In the genomic region with DNA sequence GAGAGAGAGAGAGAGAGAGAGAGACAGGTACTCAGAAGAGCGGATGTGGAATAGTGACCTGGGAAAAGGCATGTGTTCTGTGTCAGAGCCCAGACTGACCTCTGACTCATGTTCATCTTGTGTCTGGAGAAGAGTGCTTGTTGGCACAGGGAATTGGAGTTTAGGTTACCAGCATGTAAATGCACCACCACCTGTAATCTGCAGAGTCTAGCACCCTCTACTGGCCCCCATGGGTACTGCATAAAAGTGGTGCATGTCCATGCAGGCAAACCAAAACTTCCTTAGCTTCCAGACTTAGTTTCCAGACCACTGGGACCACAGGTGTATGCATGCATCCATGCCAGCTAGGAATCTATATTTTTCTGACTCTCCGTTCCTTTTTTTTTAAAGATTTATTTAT, we compare ENCODE assay signal across 9 mouse cellular contexts. TPM values are rescaled to one million over a fixed set of nuclear protein-coding genes. Genes with fewer than 3 reads are reported as not detected.
DNase-seq lines count a peak whose midpoint lies in the region; ATAC-seq and TF ChIP-seq lines count a peak whose summit lies in the region.
"Had no signal": no experiment of that assay in that cellular context is flagged by ENCODE, and none has a peak within 500 bp of the region (broad histone marks: within the 10 kb centered on the region; RNA-seq: fewer than 3 reads in every experiment).

No protein-coding gene starts in this region.

- peak; percentile 83; the same call in 1 of the 2 replicates for TF ChIP-seq EP300 in heart, adult 2 months (IDR thresholded peaks at IDR 0.05; ENCODE audit: insufficient read depth, low read depth, low read length)

- H3K79me2 ChIP-seq in heart, adult 2 months (replicated peaks; ENCODE audit: control insufficient read depth, insufficient read depth, low read length): no peaks in the 10 kb centered on the region
- H3K79me2 ChIP-seq in liver, adult 2 months (ENCODE audit: control insufficient read depth, insufficient read depth, low read length): no peaks in the 10 kb centered on the region

- no peak overlapping the region for H3K4me2 ChIP-seq in kidney, embryonic 15.5 days
- no peak overlapping the region for H3K4me2 ChIP-seq in neural tube, embryonic 13.5 days

- no peaks in the 10 kb centered on the region for H3K9me3 ChIP-seq in kidney, embryonic 15.5 days (replicated peaks)
- no peaks in the 10 kb centered on the region for H3K9me3 ChIP-seq in neural tube, embryonic 13.5 days

- H3K4me3 ChIP-seq in heart, adult 2 months: no peak overlapping the region
- H3K4me3 ChIP-seq in kidney, embryonic 15.5 days (replicated peaks): no peak overlapping the region
- no peak overlapping the region for H3K4me3 ChIP-seq in liver, adult 2 months (ENCODE audit: insufficient read depth, low read depth, low read length)
- no peak overlapping the region for H3K4me3 ChIP-seq in neural tube, embryonic 13.5 days
- no peak overlapping the region for H3K4me3 ChIP-seq in testis, adult 2 months (ENCODE audit: control insufficient read depth, low read depth, low read length)

- intact Hi-C loops in heart, adult 2 months (cut with DNase I): loop anchor here (1.0 to 10.0 kb wide), 3 partner anchors 46 to 231 kb away; no protein-coding TSS in a partner anchor

- H3K36me3 ChIP-seq in heart, adult 2 months (ENCODE audit: control insufficient read depth, insufficient read depth, low read length): no peaks in the 10 kb centered on the region
- H3K36me3 ChIP-seq in kidney, embryonic 15.5 days: no peaks in the 10 kb centered on the region
- H3K36me3 ChIP-seq in liver, adult 2 months (ENCODE audit: control insufficient read depth, insufficient read depth, low read length): no peaks in the 10 kb centered on the region
- no peaks in the 10 kb centered on the region for H3K36me3 ChIP-seq in neural tube, embryonic 13.5 days
- H3K36me3 ChIP-seq in testis, adult 2 months (ENCODE audit: control insufficient read depth, insufficient read depth, low read length): no peaks in the 10 kb centered on the region

- H3K27me3 ChIP-seq in heart, adult 2 months (ENCODE audit: control insufficient read depth, insufficient read depth, low read length): no peaks in the 10 kb centered on the region
- 0 out of 2 replicates have a peak, but pooled peaks cover under 1% of the 10 kb centered on the region for H3K27me3 ChIP-seq in kidney, embryonic 15.5 days
- H3K27me3 ChIP-seq in liver, adult 2 months (ENCODE audit: control insufficient read depth, insufficient read depth, low read length): no peaks in the 10 kb centered on the region
- H3K27me3 ChIP-seq in neural tube, embryonic 13.5 days: no peaks in the 10 kb centered on the region
- H3K27me3 ChIP-seq in testis, adult 2 months (ENCODE audit: control insufficient read depth, insufficient read depth, low read length): no peaks in the 10 kb centered on the region

- ATAC-seq in activated CD4-positive, CD25-positive, alpha-beta regulatory T cell, adult 4 months: peak; percentile 61
- peak; percentile 66 for ATAC-seq in kidney, embryonic 15.5 days (replicated peaks; ENCODE audit: low FRiP score)
- peak; percentile 63 for ATAC-seq in neural tube, embryonic 13.5 days (ENCODE audit: low read depth)

- 35% methylated on average over 2 of the region's 2 CpGs for WGBS in heart, adult 2 months
- 46% methylated on average over 2 of the region's 2 CpGs for WGBS in kidney, embryonic 15.5 days
- WGBS in liver, adult 2 months: 51% methylated on average over 2 of the region's 2 CpGs
- WGBS in neural tube, embryonic 13.5 days: 56% methylated on average over 2 of the region's 2 CpGs

- TF ChIP-seq CTCF in heart, adult 2 months (IDR thresholded peaks at IDR 0.05): peak; percentile 98
- TF ChIP-seq CTCF in liver, adult 2 months (IDR thresholded peaks at IDR 0.05; ENCODE audit: low read depth, low read length): peak; percentile 83
- peak; percentile 71; the same call in 1 of the 2 replicates for TF ChIP-seq CTCF in testis, adult 2 months (IDR thresholded peaks at IDR 0.05; ENCODE audit: control insufficient read depth, insufficient read depth, insufficient replicate concordance, low read depth, low read length)

- DNase-seq in A20 (ENCODE audit: low read depth, low spot score): peak; percentile 87
- DNase-seq in embryo, embryonic 10 days (ENCODE audit: low spot score): peak; percentile 84
- peak; percentile 76 to 85 for DNase-seq in heart, adult 2 months
- DNase-seq in liver, adult 2 months (ENCODE audit: extremely low read depth, low read depth, low spot score): peak; percentile 72

- TF ChIP-seq POLR2A in heart, adult 2 months (IDR thresholded peaks at IDR 0.05; ENCODE audit: insufficient read depth, low read depth, low read length): no peak
- no peak for TF ChIP-seq POLR2A in liver, adult 2 months (IDR thresholded peaks at IDR 0.05; ENCODE audit: extremely low read depth, insufficient read depth, low read length)
- no peak for TF ChIP-seq POLR2A in testis, adult 2 months (IDR thresholded peaks at IDR 0.05; ENCODE audit: control insufficient read depth, low read depth, low read length)

- H3K4me1 ChIP-seq in heart, adult 2 months (ENCODE audit: control insufficient read depth, insufficient read depth, low read length): peaks cover 1% of the 10 kb centered on the region; the same call in 1 of the 2 replicates
- peaks cover 8% of the 10 kb centered on the region for H3K4me1 ChIP-seq in kidney, embryonic 15.5 days
- H3K4me1 ChIP-seq in liver, adult 2 months (ENCODE audit: control insufficient read depth, insufficient read depth, low read length): peaks cover 1% of the 10 kb centered on the region; the same call in 1 of the 2 replicates
- no peaks in the 10 kb centered on the region for H3K4me1 ChIP-seq in neural tube, embryonic 13.5 days (replicated peaks)
- H3K4me1 ChIP-seq in testis, adult 2 months (ENCODE audit: control insufficient read depth, insufficient read depth, low read length): no peaks in the 10 kb centered on the region

- no peak overlapping the region for H3K9ac ChIP-seq in heart, adult 2 months (ENCODE audit: low read depth, low read length)
- H3K9ac ChIP-seq in kidney, embryonic 15.5 days: no peak overlapping the region
- H3K9ac ChIP-seq in liver, adult 2 months (ENCODE audit: low read depth, low read length): no peak overlapping the region
- no peak overlapping the region for H3K9ac ChIP-seq in neural tube, embryonic 13.5 days

- H3K27ac ChIP-seq in heart, adult 2 months: no peak overlapping the region
- no peak overlapping the region for H3K27ac ChIP-seq in kidney, embryonic 15.5 days
- no peak overlapping the region for H3K27ac ChIP-seq in liver, adult 2 months (replicated peaks; ENCODE audit: insufficient read depth, low read depth, low read length)
- H3K27ac ChIP-seq in neural tube, embryonic 13.5 days (replicated peaks): no peak overlapping the region
- H3K27ac ChIP-seq in testis, adult 2 months (ENCODE audit: control insufficient read depth, insufficient read depth, low read depth, low read length): no peak overlapping the region

RNA-seq across cellular contexts. Expression of gene Rbms2, which starts 5.9 kb away (rescaled TPM):
- 10 to 100 TPM; 20.9 to 25.0 TPM for polyA plus RNA-seq in activated CD4-positive, CD25-positive, alpha-beta regulatory T cell, adult 4 months (2017; shearing (Covaris generic))
- 10 to 100 TPM; 91.9 to 94.7 TPM for total RNA-seq in heart, adult 2 months (2021)
- 98.4 and 108 TPM in 2 replicates for polyA plus RNA-seq in heart, adult 2 months (2012; rRNA removed)
- polyA plus RNA-seq in kidney, embryonic 15.5 days (2015; fragmentation: Nextera tagmentation; extraction: Ambion mirVana): 40.6 and 42.8 TPM in 2 replicates
- total RNA-seq in liver, adult 2 months (2014; rRNA removed): 8.0 and 9.6 TPM in 2 replicates
- polyA plus RNA-seq in liver, adult 2 months (2012; rRNA removed): 21.2 and 23.2 TPM in 2 replicates
- 12.4 and 12.7 TPM in 2 replicates for polyA plus RNA-seq in neural tube, embryonic 13.5 days (2015; fragmentation: Nextera tagmentation; extraction: Ambion mirVana)
- 17.3 and 19.4 TPM in 2 replicates for polyA plus RNA-seq in testis, adult 2 months (2012; rRNA removed)

RNA-seq across cellular contexts. Expression of gene Gls2, which starts 8.3 kb away (rescaled TPM):
- polyA plus RNA-seq in activated CD4-positive, CD25-positive, alpha-beta regulatory T cell, adult 4 months (2017; shearing (Covaris generic)): under 1 TPM in 1 of 2 experiments, not detected in 1; 0.26 TPM
- under 1 TPM; 0.75 to 0.78 TPM for total RNA-seq in heart, adult 2 months (2021)
- polyA plus RNA-seq in heart, adult 2 months (2012; rRNA removed): 1.00 and 1.4 TPM in 2 replicates
- polyA plus RNA-seq in kidney, embryonic 15.5 days (2015; fragmentation: Nextera tagmentation; extraction: Ambion mirVana): 1.4 and 1.8 TPM in 2 replicates
- 485 and 986 TPM in 2 replicates for total RNA-seq in liver, adult 2 months (2014; rRNA removed)
- polyA plus RNA-seq in liver, adult 2 months (2012; rRNA removed): 1,667 and 2,920 TPM in 2 replicates
- polyA plus RNA-seq in neural tube, embryonic 13.5 days (2015; fragmentation: Nextera tagmentation; extraction: Ambion mirVana): 1.1 and 1.7 TPM in 2 replicates
- 3.7 and 5.3 TPM in 2 replicates for polyA plus RNA-seq in testis, adult 2 months (2012; rRNA removed)

RNA-seq across cellular contexts. Expression of gene Spryd4, which starts 25.6 kb away (rescaled TPM):
- 10 to 100 TPM; 13.3 to 15.6 TPM for polyA plus RNA-seq in activated CD4-positive, CD25-positive, alpha-beta regulatory T cell, adult 4 months (2017; shearing (Covaris generic))
- total RNA-seq in heart, adult 2 months (2021): 10 to 100 TPM; 35.0 to 37.5 TPM
- polyA plus RNA-seq in heart, adult 2 months (2012; rRNA removed): 32.1 and 48.4 TPM in 2 replicates
- polyA plus RNA-seq in kidney, embryonic 15.5 days (2015; fragmentation: Nextera tagmentation; extraction: Ambion mirVana): 32.8 and 34.3 TPM in 2 replicates
- 20.8 and 21.1 TPM in 2 replicates for total RNA-seq in liver, adult 2 months (2014; rRNA removed)
- polyA plus RNA-seq in liver, adult 2 months (2012; rRNA removed): 30.2 and 33.1 TPM in 2 replicates
- polyA plus RNA-seq in neural tube, embryonic 13.5 days (2015; fragmentation: Nextera tagmentation; extraction: Ambion mirVana): 21.3 and 21.5 TPM in 2 replicates
- 3.1 and 3.4 TPM in 2 replicates for polyA plus RNA-seq in testis, adult 2 months (2012; rRNA removed)

RNA-seq across cellular contexts. Expression of gene Mip, which starts 39.7 kb away (rescaled TPM):
- not detected for polyA plus RNA-seq in activated CD4-positive, CD25-positive, alpha-beta regulatory T cell, adult 4 months (2017; shearing (Covaris generic))
- not detected for total RNA-seq in heart, adult 2 months (2021)
- not detected in 2 replicates for polyA plus RNA-seq in heart, adult 2 months (2012; rRNA removed)
- polyA plus RNA-seq in kidney, embryonic 15.5 days (2015; fragmentation: Nextera tagmentation; extraction: Ambion mirVana): not detected in 2 replicates
- total RNA-seq in liver, adult 2 months (2014; rRNA removed): not detected in 2 replicates
- not detected in 2 replicates for polyA plus RNA-seq in liver, adult 2 months (2012; rRNA removed)
- polyA plus RNA-seq in neural tube, embryonic 13.5 days (2015; fragmentation: Nextera tagmentation; extraction: Ambion mirVana): not detected in 2 replicates
- not detected in 2 replicates for polyA plus RNA-seq in testis, adult 2 months (2012; rRNA removed)
- polyA plus RNA-seq: frontal cortex, adult 2 months had no signal

RNA-seq across cellular contexts. Expression of gene Timeless, which starts 45.9 kb away (rescaled TPM):
- polyA plus RNA-seq in activated CD4-positive, CD25-positive, alpha-beta regulatory T cell, adult 4 months (2017; shearing (Covaris generic)): 10 to 100 TPM; 23.7 to 35.9 TPM
- total RNA-seq in heart, adult 2 months (2021): 1 to 10 TPM; 6.5 to 7.6 TPM
- polyA plus RNA-seq in heart, adult 2 months (2012; rRNA removed): 5.7 and 9.6 TPM in 2 replicates
- polyA plus RNA-seq in kidney, embryonic 15.5 days (2015; fragmentation: Nextera tagmentation; extraction: Ambion mirVana): 64.4 and 71.7 TPM in 2 replicates
- total RNA-seq in liver, adult 2 months (2014; rRNA removed): 1.6 and 1.7 TPM in 2 replicates
- polyA plus RNA-seq in liver, adult 2 months (2012; rRNA removed): 0.75 and 1.1 TPM in 2 replicates
- 24.0 and 31.2 TPM in 2 replicates for polyA plus RNA-seq in neural tube, embryonic 13.5 days (2015; fragmentation: Nextera tagmentation; extraction: Ambion mirVana)
- polyA plus RNA-seq in testis, adult 2 months (2012; rRNA removed): 3.4 and 4.4 TPM in 2 replicates

Comparison
In these comparisons a context has a peak if more than half of its experiments do, and no peak if none do; other contexts are left out.
1. RNA of gene Gls2, which starts 8.3 kb away (polyA plus RNA-seq): 1,667 to 2,920 TPM in liver, adult 2 months; 3.7 to 5.3 TPM in testis, adult 2 months, 1.4 to 1.8 TPM in kidney, embryonic 15.5 days, 1.1 to 1.7 TPM in neural tube, embryonic 13.5 days, 1.00 to 1.4 TPM in heart, adult 2 months and 0.26 TPM in activated CD4-positive, CD25-positive, alpha-beta regulatory T cell, adult 4 months; every median in the first group is over 100 times any median in the second.
2. Peak in every context shown above with its lines, with median percentiles within 50 percentile points of each other: DNase-seq, ATAC-seq and CTCF ChIP-seq.